In genomic region chr5:101663176-101663575, GRCm38 (mm10) we compare ENCODE assay signal across 9 mouse cellular contexts. TPM values are rescaled to one million over a fixed set of nuclear protein-coding genes. Genes with fewer than 3 reads are reported as not detected.
DNase-seq lines count a peak whose midpoint lies in the region; ATAC-seq and TF ChIP-seq lines count a peak whose summit lies in the region.
"Had no signal": no experiment of that assay in that cellular context is flagged by ENCODE, and none has a peak within 500 bp of the region (broad histone marks: within the 10 kb centered on the region; RNA-seq: fewer than 3 reads in every experiment).

No protein-coding gene starts in this region.

- H3K79me2 ChIP-seq in heart, adult 2 months (replicated peaks; ENCODE audit: control insufficient read depth, insufficient read depth, low read length), result no peaks in the 10 kb centered on the region

- no peak for ATAC-seq in heart, embryonic 15.5 days (replicated peaks; ENCODE audit: insufficient number of reproducible peaks, insufficient read depth, low FRiP score, low read depth)
- peak; percentile 66 for ATAC-seq in limb, embryonic 14.5 days (ENCODE audit: low FRiP score, low read depth)
- ATAC-seq in midbrain, postnatal 0 days (ENCODE audit: low FRiP score), result no peak
- ATAC-seq in erythroblast, adult 5-6 weeks (replicated peaks; ENCODE audit: low FRiP score, poor library complexity, severe bottlenecking), result no peak

- peak overlapping the region; percentile 20; the same call in 1 of the 2 replicates for H3K4me3 ChIP-seq in heart, adult 2 months
- peak overlapping the region; percentile 47 for H3K4me3 ChIP-seq in heart, embryonic 15.5 days
- peak overlapping the region; percentile 41 for H3K4me3 ChIP-seq in limb, embryonic 14.5 days (replicated peaks; ENCODE audit: low read length)
- peak overlapping the region; percentile 32 for H3K4me3 ChIP-seq in midbrain, postnatal 0 days (ENCODE audit: low read depth, low read length)
- H3K4me3 ChIP-seq: erythroblast, embryonic 14.5 days had no signal

- H3K27ac ChIP-seq in heart, adult 2 months, result no peak overlapping the region
- no peak overlapping the region for H3K27ac ChIP-seq in heart, embryonic 15.5 days
- no peak overlapping the region for H3K27ac ChIP-seq in limb, embryonic 14.5 days (replicated peaks; ENCODE audit: low read depth, low read length)
- H3K27ac ChIP-seq in midbrain, postnatal 0 days (ENCODE audit: low read depth, low read length), result no peak overlapping the region

- TF ChIP-seq EP300 in heart, adult 2 months (IDR thresholded peaks at IDR 0.05; ENCODE audit: insufficient read depth, low read depth, low read length), result no peak

- peaks cover 51% of the 10 kb centered on the region for H3K27me3 ChIP-seq in heart, adult 2 months (ENCODE audit: control insufficient read depth, insufficient read depth, low read length)
- H3K27me3 ChIP-seq in heart, embryonic 15.5 days, result peaks cover 99% of the 10 kb centered on the region
- H3K27me3 ChIP-seq in limb, embryonic 14.5 days (ENCODE audit: control insufficient read depth, insufficient read depth, low read length), result peaks cover 97% of the 10 kb centered on the region
- H3K27me3 ChIP-seq in midbrain, postnatal 0 days (ENCODE audit: insufficient read depth, low read length), result peaks cover 57% of the 10 kb centered on the region

- intact Hi-C loops in heart, adult 2 months (cut with DNase I), result no loop called here

- TF ChIP-seq CTCF in heart, adult 2 months (IDR thresholded peaks at IDR 0.05), result peak; percentile 36
- peak; percentile 45; the same call in 1 of the 2 replicates for TF ChIP-seq CTCF in brain, embryonic 14.5 days (IDR thresholded peaks at IDR 0.05; ENCODE audit: borderline replicate concordance, extremely low read depth, insufficient read depth, insufficient read length)
- peak; percentile 40; the same call in 1 of the 2 replicates for TF ChIP-seq CTCF in midbrain, postnatal 0 days (IDR thresholded peaks at IDR 0.05)

- peak; percentile 26 to 45 for DNase-seq in heart, adult 2 months
- no peak for DNase-seq in heart, adult 9 months (ENCODE audit: low spot score in 2 of 2)
- peak; percentile 67 for DNase-seq in brain, embryonic 14.5 days (ENCODE audit: low read depth)
- peak; percentile 63 for DNase-seq in limb, embryonic 14.5 days (ENCODE audit: low spot score)
- DNase-seq in midbrain, postnatal 0 days (ENCODE audit: low spot score), result peak; percentile 37
- DNase-seq in thymus, postnatal 0 days (ENCODE audit: low spot score), result no peak

- H3K9ac ChIP-seq in heart, adult 2 months (ENCODE audit: low read depth, low read length), result no peak overlapping the region
- peak overlapping the region; percentile 42 for H3K9ac ChIP-seq in heart, embryonic 15.5 days
- peak overlapping the region; percentile 25; the same call in 1 of the 2 replicates for H3K9ac ChIP-seq in limb, embryonic 14.5 days (ENCODE audit: low read depth, low read length, severe bottlenecking)
- no peak overlapping the region for H3K9ac ChIP-seq in midbrain, postnatal 0 days (replicated peaks; ENCODE audit: low read length, poor library complexity, severe bottlenecking)

- peak overlapping the region; percentile 84 for H3K4me2 ChIP-seq in heart, embryonic 15.5 days
- peak overlapping the region; percentile 65 for H3K4me2 ChIP-seq in limb, embryonic 14.5 days (replicated peaks; ENCODE audit: low read depth, low read length, severe bottlenecking)
- peak overlapping the region; percentile 45 for H3K4me2 ChIP-seq in midbrain, postnatal 0 days (ENCODE audit: low read depth, low read length, poor library complexity, severe bottlenecking)

- under 1% methylated on average over 23 of the region's 23 CpGs for WGBS in heart, adult 2 months
- under 1% methylated on average over 23 of the region's 23 CpGs for WGBS in heart, embryonic 15.5 days
- 2% methylated on average over 22 of the region's 23 CpGs for WGBS in limb, embryonic 14.5 days
- WGBS in midbrain, postnatal 0 days, result under 1% methylated on average over 23 of the region's 23 CpGs

- no peaks in the 10 kb centered on the region for H3K9me3 ChIP-seq in heart, embryonic 15.5 days (replicated peaks)
- H3K9me3 ChIP-seq in limb, embryonic 14.5 days (ENCODE audit: control insufficient read depth, low read length), result no peaks in the 10 kb centered on the region
- H3K9me3 ChIP-seq in midbrain, postnatal 0 days (ENCODE audit: low read length), result no peaks in the 10 kb centered on the region

- H3K4me1 ChIP-seq in heart, adult 2 months (ENCODE audit: control insufficient read depth, insufficient read depth, low read length), result no peaks in the 10 kb centered on the region
- H3K4me1 ChIP-seq in heart, embryonic 15.5 days (replicated peaks), result peaks cover 33% of the 10 kb centered on the region
- peaks cover 17% of the 10 kb centered on the region; the same call in 1 of the 2 replicates for H3K4me1 ChIP-seq in limb, embryonic 14.5 days (ENCODE audit: control insufficient read depth, insufficient read depth, low read length)
- no peaks in the 10 kb centered on the region for H3K4me1 ChIP-seq in midbrain, postnatal 0 days (ENCODE audit: insufficient read depth, low read length)

- no peak for TF ChIP-seq POLR2A in heart, adult 2 months (IDR thresholded peaks at IDR 0.05; ENCODE audit: insufficient read depth, low read depth, low read length)
- no peak for TF ChIP-seq POLR2A in brain, embryonic 14.5 days (IDR thresholded peaks at IDR 0.05; ENCODE audit: borderline replicate concordance, extremely low read depth, insufficient read depth, insufficient read length, poor library complexity, severe bottlenecking)
- no peak for TF ChIP-seq POLR2A in limb, embryonic 14.5 days (IDR thresholded peaks at IDR 0.05; ENCODE audit: borderline replicate concordance, extremely low read depth, insufficient read depth, insufficient read length)

- no peaks in the 10 kb centered on the region for H3K36me3 ChIP-seq in heart, adult 2 months (ENCODE audit: control insufficient read depth, insufficient read depth, low read length)
- no peaks in the 10 kb centered on the region for H3K36me3 ChIP-seq in heart, embryonic 15.5 days
- no peaks in the 10 kb centered on the region for H3K36me3 ChIP-seq in limb, embryonic 14.5 days (ENCODE audit: control insufficient read depth, insufficient read depth, low read length)
- H3K36me3 ChIP-seq in midbrain, postnatal 0 days (ENCODE audit: insufficient read depth, low read length), result no peaks in the 10 kb centered on the region

RNA-seq across cellular contexts. Expression of gene Nkx6-1, which starts 1.6 kb away (rescaled TPM):
- total RNA-seq in heart, adult 2 months (2021), result under 1 TPM in 1 of 2 experiments, not detected in 1; 0.09 TPM
- polyA plus RNA-seq in heart, adult 2 months (2012; rRNA removed), result 0.08 TPM in 1 of 2 replicates, not detected in the other
- polyA plus RNA-seq in brain, embryonic 14.5 days (2012; rRNA removed), result 3.3 and 9.3 TPM in 2 replicates
- polyA plus RNA-seq in heart, embryonic 15.5 days (2015; fragmentation: Nextera tagmentation; extraction: Ambion mirVana), result 0.05 and 0.25 TPM in 2 replicates
- 0.25 and 0.31 TPM in 2 replicates for polyA plus RNA-seq in limb, embryonic 14.5 days (2012; rRNA removed)
- 0.10 TPM in 2 replicates for polyA plus RNA-seq in limb, embryonic 14.5 days (2014; fragmentation: Nextera tagmentation; extraction: Ambion mirVana)
- 1.3 and 1.4 TPM in 2 replicates for total RNA-seq in midbrain, postnatal 0 days (2014; rRNA removed)
- 1.4 and 1.9 TPM in 2 replicates for polyA plus RNA-seq in midbrain, postnatal 0 days (2015; fragmentation: Nextera tagmentation; extraction: Ambion mirVana)
- total RNA-seq in erythroblast, adult 5-6 weeks (2015; ENCODE audit: low replicate concordance), result not detected in 2 replicates
- not detected in 2 replicates for total RNA-seq in erythroblast, adult 5-6 weeks (2017; ENCODE audit: low replicate concordance)
- not detected in 2 replicates for polyA plus RNA-seq in thymus, postnatal 0 days (2015; fragmentation: Nextera tagmentation; extraction: Ambion mirVana)
- polyA plus RNA-seq: erythroblast, embryonic 14.5 days had no signal

Comparison
In these comparisons a context has a peak if more than half of its experiments do, and no peak if none do; other contexts are left out.
1. DNase-seq: peak in heart, adult 2 months (2 of 2), brain, embryonic 14.5 days (single experiment), limb, embryonic 14.5 days (single experiment) and midbrain, postnatal 0 days (single experiment); none in heart, adult 9 months (0 of 2) and thymus, postnatal 0 days (single experiment).
2. H3K9ac ChIP-seq: peak in heart, embryonic 15.5 days (single experiment) and limb, embryonic 14.5 days (single experiment); none in heart, adult 2 months (single experiment) and midbrain, postnatal 0 days (single experiment).
3. Peak in every context shown above with its lines, with median percentiles within 50 percentile points of each other: H3K4me3 ChIP-seq, CTCF ChIP-seq and H3K4me2 ChIP-seq.